Mouse (Mus musculus): ENCODE data around the gene Lmnb2.

- TF ChIP-seq FLI1 (IDR thresholded peaks at IDR 0.05; ENCODE audit: low read length) (no peak), GATA1 (IDR thresholded peaks at IDR 0.05; ENCODE audit: borderline replicate concordance, low read length) (no peak)
These were observed 53.6 kb downstream of the Lmnb2 start for GRCm38 (mm10) chr10:80864446-80864845.

Measured in megakaryocyte, embryonic 14.5 days (primary cell).